25 mouse cellular contexts compared by ENCODE assay signal in the genomic region with DNA sequence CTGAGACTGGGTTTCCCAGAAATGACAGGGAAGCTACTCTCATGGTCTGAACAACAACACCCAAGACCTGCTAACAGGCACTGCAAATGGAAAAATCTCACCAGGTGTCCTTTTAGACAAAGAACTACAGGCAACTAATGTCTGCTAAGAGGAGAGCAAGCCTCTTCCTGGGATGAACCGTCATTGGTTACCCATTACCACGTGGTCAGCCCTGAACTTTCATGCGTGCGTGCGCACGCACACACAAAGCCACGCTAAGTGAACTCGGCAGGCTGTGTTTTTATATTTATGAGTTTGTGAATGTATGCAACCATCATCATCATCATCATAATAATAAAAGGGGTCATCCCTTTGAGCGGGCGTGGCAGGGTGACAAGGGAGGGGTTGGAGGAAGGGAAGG.
"Had no signal": no experiment of that assay in that cellular context is flagged by ENCODE, and none has a peak within 500 bp of the region (broad histone marks: within the 10 kb centered on the region; RNA-seq: fewer than 3 reads in every experiment).

No protein-coding gene starts in this region.

- H3K27me3 ChIP-seq: heart, embryonic 13.5 days; heart, embryonic 15.5 days; hindbrain, embryonic 12.5 days; hindbrain, embryonic 13.5 days; hindbrain, embryonic 15.5 days; intestine, embryonic 15.5 days; kidney, embryonic 15.5 days had no signal

- H3K4me3 ChIP-seq: heart, embryonic 13.5 days; heart, embryonic 15.5 days; hindbrain, embryonic 10.5 days; hindbrain, embryonic 12.5 days; hindbrain, embryonic 13.5 days; hindbrain, embryonic 15.5 days; intestine, embryonic 15.5 days; kidney, embryonic 15.5 days; layer of hippocampus, adult 2 months; left cerebral cortex, adult 2 months had no signal

- H3K9me3 ChIP-seq: heart, embryonic 13.5 days; heart, embryonic 15.5 days; hindbrain, embryonic 10.5 days; hindbrain, embryonic 12.5 days; hindbrain, embryonic 13.5 days; hindbrain, embryonic 15.5 days; intestine, embryonic 15.5 days; kidney, embryonic 15.5 days had no signal

- H3K4me1 ChIP-seq: hindbrain, embryonic 10.5 days; hindbrain, embryonic 12.5 days; hindbrain, embryonic 13.5 days; hindbrain, embryonic 15.5 days had no signal

- H3K4me2 ChIP-seq: heart, embryonic 13.5 days; heart, embryonic 15.5 days; hindbrain, embryonic 12.5 days; hindbrain, embryonic 13.5 days; hindbrain, embryonic 14.5 days; hindbrain, embryonic 15.5 days; intestine, embryonic 15.5 days; kidney, embryonic 15.5 days had no signal

- DNase-seq: heart, postnatal 10 days; heart, postnatal 14 days; heart, postnatal 36 days; heart, postnatal 4 days; kidney, adult 11 months; kidney, adult 18-20 months; layer of hippocampus, adult 9-11 months; layer of hippocampus, postnatal 36 days had no signal

- H3K36me3 ChIP-seq: heart, embryonic 13.5 days; heart, embryonic 15.5 days; hindbrain, embryonic 10.5 days; hindbrain, embryonic 12.5 days; hindbrain, embryonic 13.5 days; hindbrain, embryonic 15.5 days; intestine, embryonic 15.5 days; kidney, embryonic 15.5 days had no signal

- ATAC-seq: hindbrain, embryonic 16.5 days; hindbrain, postnatal 0 days; inflammation-experienced regulatory T-cells, adult 6 months; intestine, embryonic 15.5 days; intestine, embryonic 16.5 days; intestine, postnatal 0 days had no signal

- H3K9ac ChIP-seq: heart, embryonic 13.5 days; heart, embryonic 15.5 days; hindbrain, embryonic 12.5 days; hindbrain, embryonic 13.5 days; hindbrain, embryonic 14.5 days; hindbrain, embryonic 15.5 days; intestine, embryonic 15.5 days; kidney, embryonic 15.5 days had no signal

- H3K27ac ChIP-seq: heart, embryonic 13.5 days; heart, embryonic 15.5 days; hindbrain, embryonic 10.5 days; hindbrain, embryonic 12.5 days; hindbrain, embryonic 13.5 days; hindbrain, embryonic 14.5 days; hindbrain, embryonic 15.5 days; hindbrain, postnatal 0 days; intestine, embryonic 15.5 days; kidney, embryonic 15.5 days; kidney, postnatal 0 days; layer of hippocampus, adult 2 months; left cerebral cortex, adult 2 months had no signal
